Mouse (Mus musculus) mature B cell (primary cell): Measurements from ENCODE around the gene Dffa.
"Not testable (repeated sequence)": the region's sequence is repeated elsewhere in the genome, so short reads cannot be mapped to it uniquely, and the experiment has no call there.

Experiments used
- in situ Hi-C: fragments of 300-500 bp; cut with MboI; formaldehyde crosslinking; loops from 2 replicates; pipeline ENCODE4 v1.14.3; 2019

Dffa gene

DNA sequence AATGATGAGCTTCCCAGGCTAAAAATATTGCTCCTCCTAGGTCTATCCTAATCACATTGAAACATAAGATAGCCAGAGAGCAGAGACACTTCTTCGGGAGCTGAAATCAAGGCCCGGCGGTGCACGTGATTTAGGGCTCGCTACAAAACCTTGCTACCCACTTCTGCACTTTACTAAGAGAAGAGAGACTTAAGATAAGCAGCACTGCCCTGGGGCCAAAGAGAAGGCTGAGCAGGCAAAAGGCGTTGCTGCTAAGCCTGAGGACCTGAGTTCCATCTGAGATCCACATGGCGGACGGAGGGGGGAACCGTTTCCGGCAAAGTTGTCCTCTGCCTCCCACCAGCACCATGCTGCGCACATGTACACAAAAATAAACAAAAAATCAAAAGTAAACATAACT, 5.4 kb upstream of the Dffa start:
- in situ Hi-C loops: no loop called here

- in situ Hi-C loops: no loop called here
Observed at GRCm38 (mm10) chr4:149099369-149100017, 4.5 kb upstream of the Dffa start, which contains the start of gene Pex14. Pex14 (minus strand) TSS chr4:149099876.

DNA sequence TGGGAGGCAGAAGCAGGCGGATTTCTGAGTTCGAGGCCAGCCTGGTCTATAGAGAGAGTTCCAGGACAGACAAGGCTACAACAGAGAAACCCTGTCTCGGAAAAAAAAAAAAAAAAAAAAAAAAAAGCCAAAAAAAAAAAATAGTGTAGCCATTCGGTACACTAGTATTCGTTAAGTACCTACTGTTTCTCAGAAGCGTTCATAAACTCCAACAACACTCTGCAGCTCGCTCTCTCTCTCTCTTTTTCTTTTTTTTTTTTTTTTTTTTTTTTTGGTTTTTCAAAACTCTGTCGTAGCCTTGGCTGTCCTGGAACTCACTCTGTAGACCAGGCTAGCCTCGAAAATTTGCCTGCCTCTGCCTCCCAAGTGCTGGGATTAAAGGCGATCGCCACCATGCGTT, 3.5 kb upstream of the Dffa start:
- in situ Hi-C loops: not testable (repeated sequence)

GRCm38 (mm10) chr4:149101456-149101855, 2.5 kb upstream of the Dffa start:
- in situ Hi-C loops: no loop called here

- in situ Hi-C loops: not testable (repeated sequence)
Observed at GRCm38 (mm10) chr4:149119978-149120562, 16.1 kb downstream of the Dffa start.

- in situ Hi-C loops: no loop called here
Observed at GRCm38 (mm10) chr4:149123432-149123831, 19.5 kb downstream of the Dffa start.

- in situ Hi-C loops: no loop called here
Observed at GRCm38 (mm10) chr4:149125341-149126114, 21.6 kb downstream of the Dffa start.

DNA sequence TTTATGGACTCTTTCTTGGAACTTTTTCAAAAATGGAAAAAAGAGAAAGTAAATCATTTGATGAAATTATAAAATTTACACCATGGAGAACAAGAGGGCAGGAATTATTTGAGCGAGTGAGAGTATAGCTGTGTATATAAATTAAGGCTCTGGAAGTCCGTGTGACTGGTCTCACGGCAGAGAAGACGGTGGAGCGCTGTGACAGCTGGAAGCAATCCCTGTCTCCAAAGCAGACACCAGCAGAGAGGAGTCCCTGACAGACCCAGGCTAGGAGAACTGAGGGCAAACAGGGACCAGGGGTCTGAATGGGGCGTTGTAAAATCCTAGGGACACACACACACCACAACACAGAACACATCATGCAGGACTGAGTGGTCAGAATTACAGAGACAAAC, 22.2 kb downstream of the Dffa start:
- in situ Hi-C loops: no loop called here

GRCm38 (mm10) chr4:149126663-149127062, 22.7 kb downstream of the Dffa start, which contains the start of gene Cort:
Cort (minus strand) TSS chr4:149126763.
- in situ Hi-C loops: no loop called here

DNA sequence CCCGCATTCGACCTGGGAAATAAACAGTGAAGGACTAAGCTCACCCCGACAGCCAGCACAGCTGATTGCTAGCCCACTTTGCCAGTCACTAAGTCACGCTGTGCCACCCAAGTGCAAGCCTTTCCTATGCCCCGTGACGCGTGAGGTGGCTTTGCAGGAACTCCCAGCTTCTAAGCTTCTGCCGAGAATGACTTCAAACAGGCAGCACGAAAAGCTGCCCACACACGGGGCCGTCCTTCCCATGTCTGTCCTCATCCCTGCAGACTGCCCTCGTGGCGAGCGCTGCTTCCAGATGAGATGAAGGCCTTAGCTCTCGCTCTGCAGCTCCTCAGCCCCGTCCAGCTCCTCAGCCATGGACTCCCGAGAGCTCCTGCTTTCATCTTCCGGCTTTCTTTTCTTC, 24.5 kb downstream of the Dffa start:
- in situ Hi-C loops: no loop called here

- in situ Hi-C loops: no loop called here
Observed at GRCm38 (mm10) chr4:149131021-149131752, 27.2 kb downstream of the Dffa start.

- in situ Hi-C loops: no loop called here
Observed at GRCm38 (mm10) chr4:149131789-149132565, 28.0 kb downstream of the Dffa start.

DNA sequence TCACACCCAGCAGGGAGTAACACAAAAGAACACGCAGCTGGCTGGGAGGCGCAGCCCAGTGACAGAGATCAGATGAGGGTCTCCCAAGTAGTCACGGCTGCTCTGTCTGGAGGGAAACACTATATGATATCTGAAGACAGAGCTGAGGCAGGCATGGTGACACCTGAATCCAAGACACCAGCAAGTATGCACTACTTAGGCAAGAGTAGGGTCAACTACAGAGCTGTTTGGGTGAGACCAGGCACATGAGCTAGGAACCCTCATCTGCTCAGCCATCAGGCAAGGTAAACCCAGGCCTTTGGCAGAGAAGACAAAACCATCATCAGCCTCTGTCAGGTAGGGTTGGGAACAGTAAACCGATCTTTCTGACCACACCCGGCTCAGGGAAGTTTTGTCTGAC, 29.4 kb downstream of the Dffa start:
- in situ Hi-C loops: no loop called here

DNA sequence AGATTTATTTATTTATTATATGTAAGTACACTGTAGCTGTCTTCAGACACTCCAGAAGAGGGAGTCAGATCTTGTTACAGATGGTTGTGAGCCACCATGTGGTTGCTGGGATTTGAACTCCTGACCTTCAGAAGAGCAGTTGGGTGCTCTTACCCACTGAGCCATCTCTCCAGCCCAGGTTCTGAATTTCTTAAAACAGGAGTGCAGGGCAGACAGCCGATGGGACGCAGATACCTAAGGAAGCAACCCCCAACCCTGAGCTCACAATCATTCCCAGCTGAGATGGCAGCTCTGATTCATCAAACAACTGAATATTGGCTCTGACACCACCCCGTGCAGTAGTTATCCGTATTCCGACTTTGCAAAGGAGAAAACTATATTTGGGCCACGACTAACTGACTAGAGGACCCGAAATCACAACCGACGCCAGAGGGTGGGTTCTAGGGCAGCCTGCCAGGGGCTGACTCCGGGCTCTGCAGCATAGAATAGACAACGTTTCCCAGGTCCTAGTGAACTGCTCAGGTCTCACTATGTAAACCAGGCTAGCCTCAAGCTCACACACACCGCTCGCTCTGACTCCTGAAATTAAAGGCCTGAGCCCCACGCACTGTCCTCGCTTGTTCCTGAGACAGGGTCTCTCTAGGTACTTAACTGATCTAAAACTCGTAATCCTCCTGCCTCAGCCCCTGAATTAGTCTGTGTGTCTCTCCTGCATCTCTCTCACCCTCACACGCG, 32.3 kb downstream of the Dffa start:
- in situ Hi-C loops: no loop called here

DNA sequence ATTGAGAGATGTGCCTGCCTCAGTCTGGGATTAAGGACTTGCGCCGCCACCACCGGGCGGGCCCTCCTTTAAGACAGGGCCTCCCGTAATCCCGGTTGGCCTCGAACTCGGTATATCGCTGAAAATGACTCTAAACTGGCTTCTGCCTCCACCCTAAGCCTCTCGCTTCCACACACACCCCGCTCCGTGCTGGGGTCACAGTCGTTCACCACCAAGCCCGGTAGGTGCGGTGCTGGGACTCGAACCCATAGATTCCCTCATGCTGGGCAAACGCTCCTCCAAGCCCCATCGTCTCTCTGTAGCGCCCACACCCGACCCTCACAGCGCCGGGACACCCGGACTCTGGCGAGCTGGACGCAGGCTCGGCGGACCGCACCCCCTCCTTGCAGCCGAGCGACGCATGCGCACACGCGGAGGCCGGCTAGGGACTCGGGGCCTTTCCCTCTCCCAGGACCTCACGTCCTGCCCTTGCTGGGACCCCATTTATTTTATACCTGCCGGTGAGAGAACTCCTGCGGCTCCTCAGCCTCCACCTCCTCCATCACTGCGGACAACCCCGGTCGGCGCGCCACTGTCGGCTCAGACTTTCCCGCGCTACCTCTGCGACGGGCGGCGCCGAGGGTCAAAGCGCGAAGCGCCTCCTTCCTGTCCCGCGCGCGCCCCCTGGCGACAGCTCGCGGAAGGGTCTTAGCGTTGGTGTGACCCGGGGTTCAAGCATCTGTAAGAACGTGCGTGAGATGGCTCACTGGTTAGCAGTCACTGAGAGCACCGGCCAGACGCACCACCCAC, 33.2 kb downstream of the Dffa start, which contains the start of gene Cenps:
Cenps (minus strand) TSS at position 648 of the 789 bp plus-strand sequence.
- in situ Hi-C loops: no loop called here

DNA sequence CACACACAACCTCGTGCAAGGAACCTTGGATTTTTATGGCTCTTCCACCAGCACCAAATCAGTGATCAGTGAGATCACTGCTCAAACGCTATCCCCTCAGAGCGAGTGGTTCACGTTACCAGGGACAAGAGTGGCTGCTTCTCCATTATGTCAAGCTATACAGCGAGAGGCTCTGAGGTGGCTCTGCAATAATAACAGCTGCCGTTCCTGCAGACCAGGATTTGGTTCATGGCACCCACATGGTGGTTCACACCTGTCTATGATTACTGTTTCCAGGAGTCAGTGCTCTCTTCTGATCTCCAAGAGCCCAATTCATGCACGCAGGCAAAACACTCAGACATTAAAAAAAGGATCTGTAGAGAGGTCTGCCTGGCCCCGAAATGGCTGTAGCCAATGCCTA, 34.6 kb downstream of the Dffa start:
- in situ Hi-C loops: no loop called here

DNA sequence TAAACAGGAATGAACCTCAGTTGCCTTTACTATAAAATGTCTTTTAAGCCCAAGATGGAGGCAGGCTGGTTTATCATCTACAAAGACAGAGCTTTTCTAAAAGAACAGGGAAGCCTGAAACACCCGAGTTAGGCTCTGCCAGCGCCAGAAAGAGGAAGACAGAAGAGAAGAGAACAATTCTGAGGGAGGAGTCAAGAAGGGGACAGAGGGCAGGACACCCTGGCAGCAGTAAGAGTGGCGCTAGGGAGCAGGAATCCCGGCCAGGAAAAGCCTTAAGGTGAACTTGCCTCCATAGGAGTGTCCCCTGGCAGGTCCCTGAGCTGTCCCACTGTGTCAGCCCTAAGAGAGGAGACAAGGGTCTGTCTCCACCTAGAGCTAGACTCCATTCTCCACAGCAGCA, 39.6 kb downstream of the Dffa start:
- in situ Hi-C loops: no loop called here

GRCm38 (mm10) chr4:149144459-149144858, 40.5 kb downstream of the Dffa start:
- in situ Hi-C loops: no loop called here

DNA sequence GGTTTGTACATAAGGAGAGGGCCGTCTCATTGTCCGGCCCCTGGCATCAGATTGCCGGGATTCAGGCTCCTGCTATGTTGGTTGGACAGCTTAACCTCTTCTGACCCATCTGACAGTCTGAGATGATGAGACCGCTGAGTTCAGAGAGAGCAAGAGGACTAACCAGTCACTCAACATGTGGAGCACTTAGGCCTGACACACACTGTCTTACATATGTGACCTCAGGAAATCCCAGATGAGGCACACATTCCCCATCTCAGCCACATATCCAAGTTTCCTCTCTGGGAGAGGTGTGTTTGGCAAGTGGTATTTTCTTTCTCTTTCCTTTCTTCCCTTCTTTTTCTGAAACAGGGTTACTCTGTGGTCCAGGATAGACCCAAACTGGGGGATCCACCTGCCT, 41.2 kb downstream of the Dffa start:
- in situ Hi-C loops: no loop called here

- in situ Hi-C loops: no loop called here
Observed at GRCm38 (mm10) chr4:149147528-149147927, 43.6 kb downstream of the Dffa start.
